Mouse (Mus musculus) CD8-positive naive resting alpha-beta T cell, adult 57 days (primary cell): ENCODE results near the gene Tmem37. TPM values are rescaled to one million over a fixed set of nuclear protein-coding genes. Genes with fewer than 3 reads are reported as not detected.

ENCODE experiments used
- total RNA-seq: library from RNA; stranded (reverse); gene quantifications from one replicate; pipeline ENCODE4 v1.2.4, GENCODE M21; 2023

Tmem37 gene
- total RNA-seq = not detected

DNA sequence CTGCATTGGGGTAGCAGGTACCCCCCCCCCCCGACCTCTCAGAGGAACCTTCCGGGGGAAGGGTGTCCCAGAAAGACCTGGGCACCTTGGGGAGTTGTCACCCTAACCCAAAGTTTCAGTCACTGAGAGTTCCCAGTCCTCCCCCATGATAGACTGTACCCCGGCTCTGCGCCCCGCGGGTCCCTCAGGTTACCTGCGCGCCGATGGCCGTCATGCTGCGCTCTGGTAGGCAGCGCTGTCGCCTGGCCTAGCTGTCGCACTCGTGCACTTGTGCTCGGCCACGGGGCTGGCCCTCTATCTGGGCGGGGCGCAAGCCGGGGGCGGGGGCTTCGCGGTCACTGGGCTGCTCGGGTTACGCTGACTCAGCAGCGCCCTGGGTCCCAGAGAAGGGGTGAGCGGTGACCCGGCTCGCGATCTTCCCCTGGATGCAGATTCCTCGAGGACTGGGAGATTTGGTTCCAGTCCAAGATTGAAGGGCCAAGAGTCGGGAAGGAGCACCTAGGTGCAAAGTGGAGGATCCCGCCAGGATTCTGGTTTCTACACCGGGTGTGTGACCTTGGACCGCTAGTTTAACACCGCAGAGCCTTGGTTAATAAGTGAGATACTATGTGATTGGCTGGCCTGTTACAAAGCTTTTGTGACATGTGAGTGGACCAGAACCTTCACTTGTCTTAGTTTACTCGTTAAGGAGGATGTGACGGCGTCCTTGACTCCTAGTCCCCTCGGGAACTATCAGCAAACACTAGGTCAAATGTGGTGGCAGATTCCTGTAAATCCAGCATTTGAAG lies at the start of gene Tmem37:
Gene Tmem37 (minus strand): TSS at position 556 of the 788 bp plus-strand sequence.

DNA sequence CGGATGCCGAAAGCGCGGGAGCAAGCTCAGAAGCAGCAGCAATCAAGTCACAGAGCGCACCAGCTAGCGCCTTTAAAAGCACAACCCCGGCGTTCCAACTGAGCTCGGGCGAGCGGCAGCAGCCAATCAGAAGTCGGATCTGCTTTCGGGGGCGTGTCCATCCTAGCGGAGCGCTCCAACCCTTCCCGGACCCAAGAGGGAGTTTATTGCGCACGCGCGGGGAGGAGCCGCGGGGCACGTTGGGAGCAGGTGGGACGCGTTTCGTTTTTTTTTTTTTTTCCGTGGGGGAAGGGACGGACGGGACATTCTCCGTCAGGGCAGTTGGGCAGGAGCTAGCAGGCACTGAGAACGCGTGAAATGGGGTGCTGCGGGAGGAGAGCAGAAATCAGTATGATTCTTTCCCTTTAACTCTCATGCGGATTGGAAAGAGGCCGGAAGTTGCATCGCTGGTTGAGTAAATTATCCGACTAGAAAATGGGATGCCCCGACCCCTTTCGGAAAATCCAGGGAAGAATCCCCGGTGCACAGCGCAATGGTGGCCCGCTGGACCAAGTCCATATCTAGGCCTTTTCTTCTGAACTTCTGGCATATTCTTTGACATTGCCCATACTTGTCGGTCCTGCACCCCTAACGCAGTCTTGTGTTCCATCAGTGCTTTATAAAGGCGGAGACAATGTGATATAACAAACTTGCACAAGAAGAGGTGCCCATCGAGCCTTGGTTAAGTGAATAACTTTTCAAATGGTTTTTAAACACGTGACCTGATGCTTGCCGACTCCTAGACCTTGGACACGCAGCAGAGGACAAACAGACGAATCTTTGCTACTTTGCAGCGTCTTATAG lies 47.3 kb upstream of the Tmem37 start, which contains the start of the genes Dbi and 3110009E18Rik:
Gene Dbi (minus strand): TSS at position 110 of the 843 bp plus-strand sequence.
Gene 3110009E18Rik (plus strand): TSS at position 219 of the 843 bp plus-strand sequence.

Other genes starting within 250 kb of the Tmem37 start
- 34.9 TPM for gene Ptpn4, start 236.5 kb downstream of the Tmem37 start, total RNA-seq
- 4.6 TPM for gene Tmem177, start 160.9 kb downstream of the Tmem37 start, total RNA-seq
- not detected for gene Cfap221, start 76.8 kb downstream of the Tmem37 start, total RNA-seq
- gene Sctr, start 67.2 kb downstream of the Tmem37 start, total RNA-seq = not detected
- 33.7 TPM for gene Dbi, start 47.0 kb upstream of the Tmem37 start, total RNA-seq
- 15.2 TPM for gene 3110009E18Rik, start 47.1 kb upstream of the Tmem37 start, total RNA-seq
- gene Steap3, start 198.6 kb upstream of the Tmem37 start, total RNA-seq = 0.61 TPM